Mouse (Mus musculus) liver, postnatal 0 days (tissue): ENCODE data around the gene Ahdc1.

ENCODE experiments used
- CTCF ChIP-seq: sonication (generic); IDR thresholded peaks from 2 replicates; pipeline ENCODE4 v1.5.1; 2016; ENCODE audit warnings: antibody characterized with exemption, low read depth
- EP300 ChIP-seq: IDR thresholded peaks from 2 replicates; pipeline ENCODE4 v1.6.1; 2016; ENCODE audit warnings: antibody characterized with exemption, low read depth, mild to moderate bottlenecking

DNA sequence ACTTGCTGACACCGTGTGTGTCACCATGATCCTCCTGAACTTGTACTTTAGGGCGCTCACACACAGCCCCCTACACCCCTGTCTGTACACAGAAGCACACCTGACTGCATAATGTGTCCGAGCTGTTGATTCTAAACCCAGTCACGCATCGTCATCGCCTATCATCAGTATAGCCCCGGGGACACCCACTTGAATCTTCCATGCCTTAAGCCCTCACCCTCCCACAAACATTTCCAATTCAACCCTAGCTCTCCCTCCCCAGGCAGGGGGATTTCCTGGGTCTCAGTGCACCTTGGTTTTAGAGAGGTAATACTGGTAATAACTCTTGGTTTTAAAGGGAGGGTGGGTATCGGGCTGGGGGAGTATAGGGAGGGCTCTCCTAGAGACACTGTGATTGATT is 37.9 kb upstream of the Ahdc1 start:
- TF ChIP-seq CTCF (no peak), EP300 (no peak)
